Mouse (Mus musculus) small intestine, adult 2 months (tissue): Measurements from ENCODE around the gene Nfix. TPM values are rescaled to one million over a fixed set of nuclear protein-coding genes. Genes with fewer than 3 reads are reported as not detected.
A peak's percentile ranks its signal among the peaks of the same experiment; 100 is the strongest.

Source experiments
- H3K27ac ChIP-seq: fragments of 200-500 bp; 2 replicates; pipeline ENCODE4 v1.5.1; 2012; ENCODE audit warnings: low read depth, low read length, control low read depth, inconsistent platforms; ENCODE audit not compliant: insufficient read depth
- H3K27me3 ChIP-seq: fragments of 200-500 bp; 2 replicates; pipeline ENCODE4 v1.6.1; 2012; ENCODE audit warnings: mild to moderate bottlenecking, moderate library complexity, low read length, inconsistent platforms; ENCODE audit not compliant: control insufficient read depth, insufficient read depth
- H3K36me3 ChIP-seq: fragments of 200-500 bp; 2 replicates; pipeline ENCODE4 v1.6.1; 2012; ENCODE audit warnings: mild to moderate bottlenecking, low read length, control low read depth, inconsistent platforms; ENCODE audit not compliant: control insufficient read depth, insufficient read depth
- H3K4me1 ChIP-seq: fragments of 200-500 bp; 2 replicates; pipeline ENCODE4 v1.6.1; 2012; ENCODE audit warnings: low read length, inconsistent platforms, mixed read lengths; ENCODE audit not compliant: control insufficient read depth, insufficient read depth, insufficient read length
- H3K4me3 ChIP-seq: fragments of 200-500 bp; 2 replicates; pipeline ENCODE4 v1.5.1; 2012; ENCODE audit warnings: low read depth, mild to moderate bottlenecking, control low read depth, inconsistent platforms, low read length, moderate library complexity
- CTCF ChIP-seq: fragments of 200-500 bp; IDR thresholded peaks from 2 replicates; pipeline ENCODE4 v1.5.1; 2012; ENCODE audit warnings: low read depth, mild to moderate bottlenecking, control low read depth, inconsistent platforms, low read length, moderate library complexity, mixed read lengths; ENCODE audit not compliant: insufficient replicate concordance, insufficient read length; ENCODE audit errors: extremely low read depth
- POLR2A ChIP-seq: fragments of 200-500 bp; IDR thresholded peaks from 2 replicates; pipeline ENCODE4 v1.6.1; 2012; ENCODE audit warnings: low read depth, mild to moderate bottlenecking, control low read depth, inconsistent platforms, low read length, moderate library complexity
- WGBS: fragments of 180-500 bp; shearing (Covaris S2); methylation state at CpG from one replicate; pipeline ENCODE4 v1.1.7; 2018; 5-methylcytosine and 5-hydroxymethylcytosine counted together
- polyA plus RNA-seq: library from polyadenylated mRNA; depleted of rRNA; stranded (reverse); fragments of >200 nt; gene quantifications from 2 replicates; pipeline ENCODE4 v1.2.3, GENCODE M21; 2012

Gene Nfix
- polyA plus RNA-seq, 1 experiment: 26.1 TPM

- H3K27me3 ChIP-seq: no peaks in the 10 kb centered on the region
- no peak overlapping the region for H3K4me3 ChIP-seq
- H3K27ac ChIP-seq: no peak overlapping the region
- TF ChIP-seq CTCF: no peak
- no peak for TF ChIP-seq POLR2A
- peaks cover 34% of the 10 kb centered on the region for H3K4me1 ChIP-seq
- H3K36me3 ChIP-seq: no peaks in the 10 kb centered on the region
- WGBS: 66% methylated on average over 6 of the region's 6 CpGs
Measured at GRCm38 (mm10) chr8:84732996-84733395, 67.1 kb downstream of the Nfix start.

DNA sequence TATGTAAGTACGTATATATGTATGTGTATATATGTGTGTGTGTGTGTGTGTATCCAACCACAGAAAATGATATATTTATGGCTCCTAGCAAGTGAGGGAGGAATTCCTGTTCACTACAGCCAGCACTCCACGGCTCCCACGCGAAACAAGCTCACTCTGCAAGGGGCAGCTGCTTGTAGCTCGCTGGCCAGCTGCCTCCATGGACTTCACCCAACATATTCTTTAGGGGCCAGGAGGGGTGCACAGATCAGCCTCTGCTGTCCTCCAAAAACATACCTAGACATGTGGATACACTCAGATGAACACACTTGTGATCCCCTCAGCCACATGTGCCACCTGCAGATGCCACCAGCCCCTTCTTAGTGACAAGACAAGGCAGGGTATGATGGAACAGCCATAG is 67.6 kb downstream of the Nfix start:
- no peaks in the 10 kb centered on the region; the same call in 1 of the 2 replicates for H3K36me3 ChIP-seq

GRCm38 (mm10) chr8:84731371-84732177 is 68.6 kb downstream of the Nfix start:
- Histone ChIP-seq H3K36me3 (peaks cover 3% of the 10 kb centered on the region; the same call in 1 of the 2 replicates), H3K4me3 (no peak overlapping the region), H3K27ac (peak overlapping the region; percentile 23; the same call in 1 of the 2 replicates), H3K4me1 (peaks cover 31% of the 10 kb centered on the region), H3K27me3 (no peaks in the 10 kb centered on the region)
- 20% methylated on average over 11 of the region's 11 CpGs for WGBS
- TF ChIP-seq POLR2A (no peak), CTCF (no peak)

More for the DNA sequence above, 67.6 kb downstream of the Nfix start:
- no peak for TF ChIP-seq POLR2A
- no peak for TF ChIP-seq CTCF
- WGBS: 41% methylated on average over 5 of the region's 5 CpGs
- H3K27ac ChIP-seq: no peak overlapping the region
- no peaks in the 10 kb centered on the region for H3K27me3 ChIP-seq
- H3K4me1 ChIP-seq: peaks cover 31% of the 10 kb centered on the region
- H3K4me3 ChIP-seq: no peak overlapping the region

- TF ChIP-seq CTCF (no peak), POLR2A (no peak)
- WGBS: 28% methylated on average over 9 of the region's 9 CpGs
- Histone ChIP-seq H3K4me3 (no peak overlapping the region), H3K36me3 (peaks cover 7% of the 10 kb centered on the region), H3K4me1 (peaks cover 31% of the 10 kb centered on the region), H3K27me3 (no peaks in the 10 kb centered on the region), H3K27ac (peak overlapping the region; percentile 23; the same call in 1 of the 2 replicates)
Measured at GRCm38 (mm10) chr8:84730541-84731370, 69.4 kb downstream of the Nfix start.

- Histone ChIP-seq H3K36me3 (peaks cover 7% of the 10 kb centered on the region), H3K4me3 (no peak overlapping the region), H3K27ac (peak overlapping the region; percentile 21; the same call in 1 of the 2 replicates), H3K4me1 (peaks cover 31% of the 10 kb centered on the region), H3K27me3 (no peaks in the 10 kb centered on the region)
- no peak for TF ChIP-seq POLR2A
- no peak for TF ChIP-seq CTCF
- WGBS: 88% methylated on average over 16 of the region's 16 CpGs
Measured at GRCm38 (mm10) chr8:84729921-84730362, 70.2 kb downstream of the Nfix start.

GRCm38 (mm10) chr8:84728474-84728873 is 71.7 kb downstream of the Nfix start:
- Histone ChIP-seq H3K27ac (no peak overlapping the region), H3K27me3 (no peaks in the 10 kb centered on the region), H3K4me3 (no peak overlapping the region), H3K4me1 (peaks cover 37% of the 10 kb centered on the region), H3K36me3 (peaks cover 7% of the 10 kb centered on the region)
- TF ChIP-seq CTCF: no peak
- TF ChIP-seq POLR2A: no peak
- WGBS: 63% methylated on average over 3 of the region's 3 CpGs

DNA sequence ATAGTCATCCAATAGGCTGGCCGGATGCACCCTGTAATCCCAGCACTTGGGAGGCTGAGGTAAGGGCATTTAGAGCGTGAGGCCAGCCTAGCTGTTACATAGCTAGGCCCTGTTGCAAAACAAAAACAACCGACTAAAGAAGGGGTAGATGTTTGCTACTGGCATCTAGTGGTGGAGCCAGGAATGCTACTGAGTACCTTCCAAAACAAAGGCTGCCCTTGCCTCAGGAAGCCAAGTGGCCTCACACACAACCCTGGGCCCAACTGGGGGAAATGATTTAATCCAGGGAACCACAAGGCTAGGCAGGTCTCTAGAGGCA is 74.2 kb downstream of the Nfix start:
- TF ChIP-seq POLR2A (no peak), CTCF (no peak)
- Histone ChIP-seq H3K4me3 (no peak overlapping the region), H3K27ac (no peak overlapping the region), H3K27me3 (no peaks in the 10 kb centered on the region), H3K36me3 (peaks cover 10% of the 10 kb centered on the region), H3K4me1 (peaks cover 29% of the 10 kb centered on the region)
- 49% methylated on average over 3 of the region's 3 CpGs for WGBS
